Comparison of ENCODE assay signal across 23 mouse cellular contexts in genomic region chr2:157147397-157148020, GRCm38 (mm10). TPM values are rescaled to one million over a fixed set of nuclear protein-coding genes. Genes with fewer than 3 reads are reported as not detected.
DNase-seq lines count a peak whose midpoint lies in the region; ATAC-seq and TF ChIP-seq lines count a peak whose summit lies in the region.
"Had no signal": no experiment of that assay in that cellular context is flagged by ENCODE, and none has a peak within 500 bp of the region (broad histone marks: within the 10 kb centered on the region; RNA-seq: fewer than 3 reads in every experiment).

No protein-coding gene starts in this region.

- ATAC-seq in CD4-positive, CD25-positive, alpha-beta regulatory T cell, adult 4 months = peak; percentile 77
- ATAC-seq: forebrain, postnatal 0 days; liver, postnatal 0 days; lung, postnatal 0 days; midbrain, embryonic 13.5 days had no signal

- TF ChIP-seq POLR2A in spleen, adult 2 months (IDR thresholded peaks at IDR 0.05; ENCODE audit: low read depth, low read length) = no peak

- H3K4me3 ChIP-seq in spleen, adult 2 months (ENCODE audit: extremely low read depth, insufficient read depth, insufficient read length) = no peak overlapping the region
- H3K4me3 ChIP-seq: heart, embryonic 13.5 days; midbrain, embryonic 13.5 days; neural tube, embryonic 12.5 days; stomach, embryonic 15.5 days had no signal

- peak in 1 of 2 experiments; percentile 26 for DNase-seq in spleen, adult 2 months (ENCODE audit: low read depth in 1 of 2, low spot score in 2 of 2)
- DNase-seq in spleen, postnatal 4 days (ENCODE audit: low spot score in 2 of 2) = no peak
- DNase-seq in brain, adult 2 months (ENCODE audit: low read depth, low spot score) = peak; percentile 30
- peak; percentile 76 for DNase-seq in naive thymus-derived CD4-positive, alpha-beta T cell, adult 2 months (ENCODE audit: low read depth)
- DNase-seq in ovary, adult 18-20 months (ENCODE audit: low spot score) = no peak
- no peak for DNase-seq in kidney, postnatal 10 days
- DNase-seq in embryo, embryonic 10 days (ENCODE audit: low spot score) = no peak
- DNase-seq: adrenal gland, adult 8-10 months; cerebellum, adult 9-10 months; forebrain, postnatal 0 days; gastrocnemius, postnatal 14 days; heart, adult 18-20 months; heart, postnatal 14 days; kidney, adult 2 months; liver, postnatal 0 days had no signal

- H3K4me1 ChIP-seq in spleen, adult 2 months (ENCODE audit: control insufficient read depth, insufficient read depth, insufficient read length) = no peaks in the 10 kb centered on the region
- H3K4me1 ChIP-seq: heart, embryonic 13.5 days; midbrain, embryonic 13.5 days; neural tube, embryonic 12.5 days; stomach, embryonic 15.5 days had no signal

- H3K27ac ChIP-seq in spleen, adult 2 months (ENCODE audit: insufficient read depth, low read length) = peak overlapping the region; percentile 43
- H3K27ac ChIP-seq: heart, embryonic 13.5 days; kidney, postnatal 0 days; macrophage; midbrain, embryonic 13.5 days; neural tube, embryonic 12.5 days; stomach, embryonic 15.5 days had no signal

- peaks cover 13% of the 10 kb centered on the region for H3K36me3 ChIP-seq in spleen, adult 2 months (ENCODE audit: control insufficient read depth, insufficient read depth, low read length)

- WGBS in spleen, adult 2 months = 74% methylated on average over 9 of the region's 9 CpGs

- no peaks in the 10 kb centered on the region for H3K27me3 ChIP-seq in spleen, adult 2 months (ENCODE audit: control insufficient read depth, insufficient read depth, low read length)
- H3K27me3 ChIP-seq: heart, embryonic 13.5 days; midbrain, embryonic 13.5 days; neural tube, embryonic 12.5 days; stomach, embryonic 15.5 days had no signal

- TF ChIP-seq CTCF in spleen, adult 2 months (IDR thresholded peaks at IDR 0.05; ENCODE audit: extremely low read depth, insufficient read depth, insufficient read length, insufficient replicate concordance) = no peak

RNA-seq across cellular contexts. Expression of gene Samhd1, which starts 12.4 kb away (rescaled TPM):
- polyA plus RNA-seq in spleen, adult 2 months (2012; rRNA removed) = 120 and 145 TPM in 2 replicates
- polyA plus RNA-seq in CD4-positive, CD25-positive, alpha-beta regulatory T cell, adult 4 months (2017; shearing (Covaris generic)) = 100 to 1,000 TPM; 611 to 673 TPM

RNA-seq across cellular contexts. Expression of gene Rbl1, which starts 56.8 kb away (rescaled TPM):
- polyA plus RNA-seq in spleen, adult 2 months (2012; rRNA removed) = 5.0 and 6.7 TPM in 2 replicates
- 10 to 100 TPM; 19.3 to 23.4 TPM for polyA plus RNA-seq in CD4-positive, CD25-positive, alpha-beta regulatory T cell, adult 4 months (2017; shearing (Covaris generic))

Comparison
In these comparisons a context has a peak if more than half of its experiments do, and no peak if none do; other contexts are left out.
1. DNase-seq: peak in brain, adult 2 months (single experiment) and naive thymus-derived CD4-positive, alpha-beta T cell, adult 2 months (single experiment); none in spleen, postnatal 4 days (0 of 2), ovary, adult 18-20 months (single experiment), kidney, postnatal 10 days (single experiment) and embryo, embryonic 10 days (single experiment).